Mouse (Mus musculus) embryonic facial prominence, embryonic 10.5 days (tissue): ENCODE measurements at regions not wholly inside any gene's neighbourhood (a gene's known extent, or its start where the extent isn't known, plus 50 kb on each side); places are given as distances from the start of the nearest gene placed in this dataset.

Experiments used
- DNase-seq: peaks from one replicate; pipeline ENCODE4 v3.0.0-alpha.2; 2017; ENCODE audit warnings: low spot score
- H3K27ac ChIP-seq: fragments of 300-500 bp; sonication (generic); replicated peaks from 2 replicates; pipeline ENCODE4 v1.5.1; 2016; ENCODE audit warnings: mild to moderate bottlenecking
- H3K27me3 ChIP-seq: fragments of 300-500 bp; sonication (generic); replicated peaks from 2 replicates; pipeline ENCODE4 v1.6.1; 2016; ENCODE audit warnings: low read depth, mild to moderate bottlenecking; ENCODE audit not compliant: poor library complexity, severe bottlenecking
- H3K36me3 ChIP-seq: fragments of 300-500 bp; sonication (generic); replicated peaks from 2 replicates; pipeline ENCODE4 v1.6.1; 2016; ENCODE audit warnings: mild to moderate bottlenecking, moderate library complexity
- H3K4me1 ChIP-seq: fragments of 300-500 bp; sonication (generic); 2 replicates; pipeline ENCODE4 v1.6.1; 2016
- H3K4me3 ChIP-seq: fragments of 300-500 bp; sonication (generic); 2 replicates; pipeline ENCODE4 v1.5.1; 2016; ENCODE audit warnings: mild to moderate bottlenecking, moderate library complexity
- H3K9me3 ChIP-seq: fragments of 300-500 bp; sonication (generic); 2 replicates; pipeline ENCODE4 v1.6.1; 2016; ENCODE audit warnings: mild to moderate bottlenecking
- WGBS: fragments of 180-500 bp; shearing (Covaris S2); methylation state at CpG from one replicate; pipeline ENCODE4 v1.1.7; 2016; 5-methylcytosine and 5-hydroxymethylcytosine counted together

- no peaks in the 10 kb centered on the region for H3K4me1 ChIP-seq
- WGBS, result 9% methylated on average over 7 of the region's 7 CpGs
- no peaks in the 10 kb centered on the region for H3K27me3 ChIP-seq
Observed at GRCm38 (mm10) chr2:99236968-99237367, 569.9 kb upstream of the Gm10800 start.

More at GRCm38 (mm10) chr2:99236968-99237367, 569.9 kb upstream of the Gm10800 start:
- Histone ChIP-seq H3K4me3 (no peak overlapping the region), H3K9me3 (no peaks in the 10 kb centered on the region), H3K36me3 (no peaks in the 10 kb centered on the region), H3K27ac (no peak overlapping the region)
- DNase-seq, result peak; percentile 59
